Mouse (Mus musculus): ENCODE results near the gene Hydin.
"Not testable (repeated sequence)": the region's sequence is repeated elsewhere in the genome, so short reads cannot be mapped to it uniquely, and the experiment has no call there.

Hydin gene

GRCm38 (mm10) chr8:110454466-110454865 is 187.7 kb downstream of the Hydin start:
- DNase-seq: peak; percentile 65 to 68

- DNase-seq: no peak
Observed at GRCm38 (mm10) chr8:110457424-110457823, 190.6 kb downstream of the Hydin start.

- no peak for DNase-seq
Observed at GRCm38 (mm10) chr8:110462627-110463208, 195.9 kb downstream of the Hydin start.

- DNase-seq: no peak
Observed at GRCm38 (mm10) chr8:110463773-110464460, 197.1 kb downstream of the Hydin start.

- peak; percentile 73 for DNase-seq
Observed at GRCm38 (mm10) chr8:110465606-110466005, 198.8 kb downstream of the Hydin start.

GRCm38 (mm10) chr8:110477256-110477655 is 210.5 kb downstream of the Hydin start:
- DNase-seq: peak; percentile 47 to 59

- peak; percentile 77 to 80 for DNase-seq
Observed at GRCm38 (mm10) chr8:110478576-110478975, 211.8 kb downstream of the Hydin start.

- DNase-seq: peak in 1 of 2 experiments; percentile 23
Observed at GRCm38 (mm10) chr8:110479401-110479800, 212.6 kb downstream of the Hydin start.

- DNase-seq: no peak
Observed at GRCm38 (mm10) chr8:110482275-110482674, 215.5 kb downstream of the Hydin start.

- no peak for DNase-seq
Observed at GRCm38 (mm10) chr8:110485234-110485633, 218.5 kb downstream of the Hydin start.

GRCm38 (mm10) chr8:110486020-110486419 is 219.2 kb downstream of the Hydin start:
- no peak for DNase-seq

GRCm38 (mm10) chr8:110487644-110488043 is 220.9 kb downstream of the Hydin start:
- DNase-seq: no peak

DNA sequence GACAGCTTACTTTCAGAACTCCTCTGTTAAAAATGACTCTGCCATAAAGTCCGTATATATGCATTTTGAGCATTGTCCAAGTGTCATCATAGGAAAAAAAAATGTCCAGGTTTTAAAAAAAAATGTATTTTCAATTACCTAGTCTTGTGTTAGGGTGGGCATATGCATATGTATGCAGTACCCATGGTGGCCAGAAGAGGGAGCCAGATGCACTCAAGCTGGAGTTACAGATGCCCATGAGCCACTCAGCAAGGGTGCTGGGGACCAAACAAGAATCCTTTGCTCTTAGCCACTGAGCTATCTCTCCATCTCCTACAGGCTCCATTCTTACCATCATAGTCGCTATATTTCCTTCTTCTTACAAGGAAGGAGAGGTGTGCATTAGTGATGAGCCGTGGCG is 222.6 kb downstream of the Hydin start:
- DNase-seq: peak; percentile 37 to 43

DNA sequence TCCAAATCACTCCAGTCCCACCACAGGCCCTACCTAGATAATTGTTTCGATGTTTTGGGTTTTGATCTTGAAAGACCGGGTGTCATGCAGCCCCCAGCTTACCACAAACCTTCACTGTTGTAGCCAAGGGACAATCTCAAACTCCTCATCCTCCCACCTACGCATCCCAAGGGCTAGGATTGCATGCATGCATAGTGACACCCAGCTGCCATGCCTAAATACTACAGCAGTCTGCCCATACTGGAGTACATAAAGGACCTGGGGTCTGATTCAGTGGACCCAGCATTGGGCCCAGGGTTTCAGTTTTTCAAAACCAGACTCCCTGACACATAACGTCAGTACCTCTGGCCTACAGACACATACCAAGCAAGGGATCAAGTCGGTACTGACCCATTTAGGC is 224.3 kb downstream of the Hydin start:
- no peak for DNase-seq

DNA sequence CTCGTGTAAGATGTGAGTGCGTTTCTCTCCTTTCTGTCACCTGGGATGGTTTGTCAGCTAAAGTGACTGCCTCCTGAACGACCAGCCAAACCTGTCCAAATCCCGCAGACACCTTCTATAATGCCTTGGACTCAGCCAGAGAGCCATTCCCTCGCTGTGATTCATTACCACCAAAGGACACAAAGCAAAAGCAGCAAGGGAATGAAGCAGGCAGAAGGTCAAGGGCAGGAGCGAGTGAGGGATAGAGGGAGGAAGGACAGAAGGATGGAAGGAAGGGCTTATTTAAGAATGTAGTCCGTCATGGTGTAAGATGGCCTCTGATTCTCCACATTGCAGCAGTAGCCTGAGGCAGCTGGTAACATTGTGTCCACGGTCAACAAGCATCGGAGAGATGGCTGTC is 229.5 kb downstream of the Hydin start:
- DNase-seq: no peak

DNA sequence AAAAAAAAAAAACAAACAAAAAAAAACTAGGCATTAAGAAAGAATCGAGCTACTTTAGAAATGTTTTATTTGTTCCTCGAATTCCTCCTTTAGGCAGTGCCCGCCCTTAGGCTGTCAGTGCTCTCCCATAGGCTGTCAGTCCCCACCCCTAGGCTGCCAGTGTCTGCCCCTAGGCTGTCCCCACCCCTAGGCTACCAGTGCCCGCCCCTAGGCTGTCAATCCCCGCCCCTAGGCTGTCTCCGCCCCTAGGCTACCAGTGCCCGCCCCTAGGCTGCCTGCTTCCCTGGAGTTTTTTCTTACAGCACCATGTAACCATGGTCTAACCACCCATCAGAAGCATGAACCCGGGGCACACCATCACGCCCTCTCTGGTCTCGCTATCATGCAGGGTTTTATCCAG is 233.5 kb downstream of the Hydin start:
- peak in 1 of 2 experiments; percentile 20 for DNase-seq

GRCm38 (mm10) chr8:110500661-110501060 is 233.9 kb downstream of the Hydin start:
- no peak for DNase-seq

GRCm38 (mm10) chr8:110501330-110501729 is 234.6 kb downstream of the Hydin start:
- no peak for DNase-seq

DNA sequence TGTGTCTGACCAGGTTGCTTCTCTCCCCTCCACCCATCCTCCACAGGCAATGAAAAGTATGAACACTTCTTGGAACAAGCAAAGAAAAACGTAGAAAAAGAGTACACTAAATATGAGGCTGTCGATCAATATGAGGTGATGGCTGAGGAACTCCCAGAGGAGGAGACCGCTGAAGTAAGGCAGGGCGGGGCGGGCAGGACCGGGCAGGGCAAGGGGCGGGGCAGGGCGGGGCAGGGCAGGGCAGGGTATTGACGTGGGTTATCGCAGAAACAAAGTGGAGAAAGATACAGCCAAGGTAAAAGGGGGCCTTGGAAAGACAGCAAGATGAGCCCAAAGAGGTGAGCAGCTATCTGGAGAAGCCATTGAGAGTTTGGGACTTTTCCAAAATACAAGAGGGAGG is 236.1 kb downstream of the Hydin start:
- DNase-seq: no peak

- peak; percentile 72 to 80 for DNase-seq
Observed at GRCm38 (mm10) chr8:110508766-110509165, 242.0 kb downstream of the Hydin start.

GRCm38 (mm10) chr8:110519790-110520189 is 253.0 kb downstream of the Hydin start:
- no peak for DNase-seq

DNA sequence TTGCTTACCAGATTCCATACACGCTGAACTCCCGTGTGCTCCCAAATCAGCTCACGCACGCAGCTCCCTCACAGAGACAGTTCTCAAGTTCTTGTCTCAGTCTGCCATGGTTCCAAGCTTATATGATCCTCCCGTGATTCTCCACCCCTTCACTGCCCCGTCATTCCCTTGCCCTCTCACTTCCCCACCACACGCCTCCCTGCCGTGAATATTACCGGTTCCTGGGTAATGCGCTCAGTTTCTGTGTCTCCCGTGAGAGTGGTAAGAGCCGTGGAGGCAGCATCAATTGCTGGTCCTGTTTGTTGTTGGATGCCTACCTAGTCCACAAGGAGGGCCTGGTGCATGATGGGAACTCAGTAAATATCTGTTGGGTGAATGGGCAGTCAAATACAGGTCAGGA is 255.1 kb downstream of the Hydin start:
- no peak for DNase-seq

GRCm38 (mm10) chr8:110522495-110522894 is 255.7 kb downstream of the Hydin start:
- not testable (repeated sequence) for DNase-seq

DNA sequence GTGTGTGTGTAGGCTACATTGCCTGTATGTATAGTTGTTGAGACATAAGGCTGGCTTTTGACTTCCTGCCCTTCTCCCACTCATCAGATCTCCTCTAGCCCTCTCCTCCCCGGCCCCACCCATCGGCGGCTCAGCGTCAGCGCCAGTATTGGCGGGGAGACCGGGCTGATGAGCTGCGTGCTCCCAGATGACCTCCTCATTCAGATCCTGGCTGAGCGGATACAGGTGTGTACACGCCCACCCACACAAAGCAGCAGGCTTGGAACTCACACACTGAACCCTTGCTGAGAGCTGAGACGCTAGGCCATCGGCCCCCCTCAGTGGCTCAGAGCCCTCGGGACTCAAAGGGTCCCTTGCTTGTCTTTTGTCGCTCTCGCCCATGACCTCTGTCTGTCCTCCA is 256.2 kb downstream of the Hydin start:
- no peak for DNase-seq

DNA sequence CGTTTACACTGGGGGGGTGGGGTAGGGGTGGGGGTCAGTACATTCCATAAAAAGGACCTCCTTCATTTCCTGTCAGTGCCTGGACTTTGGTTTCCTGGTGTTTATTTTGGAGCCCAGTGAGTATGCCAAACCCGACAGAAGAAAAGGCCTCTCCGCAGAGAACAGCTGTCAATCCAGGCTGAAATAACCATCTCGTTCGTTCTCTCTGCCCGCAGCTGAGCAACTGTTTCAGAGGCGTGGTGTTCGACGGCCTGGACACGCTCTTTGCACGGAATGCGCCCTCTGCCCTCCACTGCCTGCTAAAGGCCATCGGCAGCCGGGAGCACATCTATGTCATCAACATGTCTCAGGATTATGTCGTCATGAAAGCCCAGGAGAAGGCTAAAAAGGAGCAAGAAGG is 258.5 kb downstream of the Hydin start:
- no peak for DNase-seq
